12 mouse cellular contexts compared by ENCODE assay signal in the genomic region with DNA sequence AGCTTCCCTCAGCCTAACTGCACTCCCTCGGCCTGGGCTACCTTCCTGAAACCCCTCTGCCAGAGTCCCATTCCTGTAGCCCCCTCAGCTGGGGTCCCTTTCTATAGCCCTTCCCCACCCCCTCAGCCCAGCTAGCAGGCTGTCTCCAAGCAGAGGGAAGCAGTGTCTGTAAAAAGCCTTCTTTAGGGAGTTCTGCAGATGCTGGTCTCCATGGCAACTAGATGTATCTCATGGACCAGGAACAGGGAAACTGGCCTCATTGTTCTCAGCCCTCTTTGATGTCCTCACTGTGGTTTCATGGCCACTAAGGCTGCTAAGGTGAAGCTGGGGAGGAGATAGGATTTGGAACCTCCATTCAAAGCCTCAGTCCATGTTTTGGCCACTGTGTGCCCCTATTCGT.
DNase-seq lines count a peak whose midpoint lies in the region; ATAC-seq and TF ChIP-seq lines count a peak whose summit lies in the region.
"Had no signal": no experiment of that assay in that cellular context is flagged by ENCODE, and none has a peak within 500 bp of the region (broad histone marks: within the 10 kb centered on the region; RNA-seq: fewer than 3 reads in every experiment).

No protein-coding gene starts in this region.

- peak; percentile 77 for ATAC-seq in forebrain, embryonic 16.5 days
- ATAC-seq in megakaryocyte progenitor cell, adult 5-6 weeks (replicated peaks; ENCODE audit: poor library complexity): no peak

- DNase-seq in left cerebral cortex, postnatal 10 days (ENCODE audit: extremely low spot score in 1 of 2, low spot score in 2 of 2): peak; percentile 50 to 74
- peak; percentile 39 for DNase-seq in retina, embryonic 14.5 days (ENCODE audit: low spot score)
- DNase-seq in cerebellum, adult 9-10 months: no peak
- no peak for DNase-seq in lung, postnatal 4 days
- DNase-seq: cerebellum, postnatal 36 days; lung, postnatal 36 days; thymus, adult 18-20 months had no signal

- intact Hi-C loops in left cerebral cortex, postnatal 10 days (cut with DNase I): no loop called here

- no peak overlapping the region for H3K9ac ChIP-seq in forebrain, embryonic 16.5 days (replicated peaks; ENCODE audit: low read depth, low read length)
- H3K9ac ChIP-seq: limb, embryonic 15.5 days had no signal

- H3K4me1 ChIP-seq in cortical plate, adult 2 months (ENCODE audit: control insufficient read depth, insufficient read depth, low read length): peaks cover 14% of the 10 kb centered on the region
- H3K4me1 ChIP-seq in forebrain, embryonic 16.5 days (replicated peaks; ENCODE audit: control insufficient read depth, insufficient read depth, low read length): peaks cover 25% of the 10 kb centered on the region
- H3K4me1 ChIP-seq: limb, embryonic 15.5 days had no signal

- no peaks in the 10 kb centered on the region for H3K36me3 ChIP-seq in forebrain, embryonic 16.5 days (ENCODE audit: control insufficient read depth, insufficient read depth)
- H3K36me3 ChIP-seq: limb, embryonic 15.5 days had no signal

- no peak for TF ChIP-seq CTCF in cortical plate, adult 2 months (IDR thresholded peaks at IDR 0.05; ENCODE audit: extremely low read depth, insufficient read depth, low read length)

- no peak overlapping the region for H3K4me2 ChIP-seq in forebrain, embryonic 16.5 days (ENCODE audit: low read length)
- H3K4me2 ChIP-seq: limb, embryonic 15.5 days had no signal

- no peaks in the 10 kb centered on the region for H3K9me3 ChIP-seq in forebrain, embryonic 16.5 days (ENCODE audit: control insufficient read depth, low read length)
- H3K9me3 ChIP-seq: limb, embryonic 15.5 days had no signal

- TF ChIP-seq POLR2A in cortical plate, adult 2 months (IDR thresholded peaks at IDR 0.05; ENCODE audit: extremely low read depth, insufficient read depth, low read length): no peak

- H3K27me3 ChIP-seq in forebrain, embryonic 16.5 days (replicated peaks; ENCODE audit: control insufficient read depth, insufficient read depth, low read length): no peaks in the 10 kb centered on the region
- H3K27me3 ChIP-seq: limb, embryonic 15.5 days had no signal

- no peak overlapping the region for H3K4me3 ChIP-seq in cortical plate, adult 2 months (ENCODE audit: insufficient read depth, low read length)
- H3K4me3 ChIP-seq in forebrain, embryonic 16.5 days (replicated peaks; ENCODE audit: low read length): no peak overlapping the region
- H3K4me3 ChIP-seq: limb, embryonic 15.5 days had no signal

- 23% methylated on average over 2 of the region's 2 CpGs for WGBS in forebrain, embryonic 16.5 days

- H3K27ac ChIP-seq in cortical plate, adult 2 months (ENCODE audit: insufficient read depth, low read length): peak overlapping the region; percentile 47; the same call in 1 of the 2 replicates
- peak overlapping the region; percentile 79 for H3K27ac ChIP-seq in forebrain, embryonic 16.5 days (ENCODE audit: low read length)
- H3K27ac ChIP-seq: kidney, postnatal 0 days; limb, embryonic 15.5 days had no signal

Comparison
In these comparisons a context has a peak if more than half of its experiments do, and no peak if none do; other contexts are left out.
1. DNase-seq: peak in left cerebral cortex, postnatal 10 days (2 of 2) and retina, embryonic 14.5 days (single experiment); none in cerebellum, adult 9-10 months (single experiment) and lung, postnatal 4 days (0 of 2).